Mouse (Mus musculus): ENCODE data around the gene Btbd35f25. TPM values are rescaled to one million over a fixed set of nuclear protein-coding genes. Genes with fewer than 3 reads are reported as not detected.
"Not testable (repeated sequence)": the region's sequence is repeated elsewhere in the genome, so short reads cannot be mapped to it uniquely, and the experiment has no call there.

Gene Btbd35f25
- polyA plus RNA-seq (2012; rRNA removed) (not detected in 2 replicates), polyA plus RNA-seq (2014; fragmentation: Nextera tagmentation; extraction: Ambion mirVana) (not detected in 2 replicates)

GRCm38 (mm10) chrX:31717056-31717455 is at the start of gene Btbd35f25:
TSS of gene Btbd35f25 (minus strand) at chrX:31717156.
- H3K9ac ChIP-seq (ENCODE audit: low read depth, low read length, severe bottlenecking); H3K27me3 ChIP-seq (ENCODE audit: control insufficient read depth, insufficient read depth, low read length); ATAC-seq (ENCODE audit: low FRiP score, low read depth); H3K4me3 ChIP-seq (replicated peaks; ENCODE audit: low read length); H3K4me1 ChIP-seq (ENCODE audit: control insufficient read depth, insufficient read depth, low read length); H3K27ac ChIP-seq (replicated peaks; ENCODE audit: low read depth, low read length); H3K9me3 ChIP-seq (ENCODE audit: control insufficient read depth, low read length); DNase-seq (ENCODE audit: low spot score); H3K4me2 ChIP-seq (replicated peaks; ENCODE audit: low read depth, low read length, severe bottlenecking); H3K36me3 ChIP-seq (ENCODE audit: control insufficient read depth, insufficient read depth, low read length): not testable (repeated sequence)
- WGBS, result 85% methylated on average over 3 of the region's 4 CpGs

- no peaks in the 10 kb centered on the region for H3K4me1 ChIP-seq (ENCODE audit: control insufficient read depth, insufficient read depth, low read length)
- no peaks in the 10 kb centered on the region for H3K27me3 ChIP-seq (ENCODE audit: control insufficient read depth, insufficient read depth, low read length)
- H3K27ac ChIP-seq (replicated peaks; ENCODE audit: low read depth, low read length), result no peak overlapping the region
- TF ChIP-seq POLR2A (IDR thresholded peaks at IDR 0.05; ENCODE audit: borderline replicate concordance, extremely low read depth, insufficient read depth, insufficient read length), result no peak
- H3K4me2 ChIP-seq (replicated peaks; ENCODE audit: low read depth, low read length, severe bottlenecking), result no peak overlapping the region
- H3K4me3 ChIP-seq (replicated peaks; ENCODE audit: low read length), result no peak overlapping the region
- H3K9me3 ChIP-seq (ENCODE audit: control insufficient read depth, low read length), result peaks cover 70% of the 10 kb centered on the region
- no peaks in the 10 kb centered on the region for H3K36me3 ChIP-seq (ENCODE audit: control insufficient read depth, insufficient read depth, low read length)
- ATAC-seq (ENCODE audit: low FRiP score, low read depth) (no peak), DNase-seq (ENCODE audit: low spot score) (no peak)
- H3K9ac ChIP-seq (ENCODE audit: low read depth, low read length, severe bottlenecking), result no peak overlapping the region
Measured at GRCm38 (mm10) chrX:31766255-31766654, 49.3 kb upstream of the Btbd35f25 start.

- H3K4me3 ChIP-seq (replicated peaks; ENCODE audit: low read length), result no peak overlapping the region
- no peak overlapping the region for H3K4me2 ChIP-seq (replicated peaks; ENCODE audit: low read depth, low read length, severe bottlenecking)
- ATAC-seq (ENCODE audit: low FRiP score, low read depth) (no peak), DNase-seq (ENCODE audit: low spot score) (no peak)
- no peaks in the 10 kb centered on the region for H3K4me1 ChIP-seq (ENCODE audit: control insufficient read depth, insufficient read depth, low read length)
- 86% methylated on average over 1 of the region's 1 CpGs for WGBS
- no peaks in the 10 kb centered on the region for H3K27me3 ChIP-seq (ENCODE audit: control insufficient read depth, insufficient read depth, low read length)
- TF ChIP-seq POLR2A (IDR thresholded peaks at IDR 0.05; ENCODE audit: borderline replicate concordance, extremely low read depth, insufficient read depth, insufficient read length), result no peak
- H3K27ac ChIP-seq (replicated peaks; ENCODE audit: low read depth, low read length), result no peak overlapping the region
- H3K9me3 ChIP-seq (ENCODE audit: control insufficient read depth, low read length), result peaks cover 71% of the 10 kb centered on the region
- H3K9ac ChIP-seq (ENCODE audit: low read depth, low read length, severe bottlenecking), result no peak overlapping the region
- no peaks in the 10 kb centered on the region for H3K36me3 ChIP-seq (ENCODE audit: control insufficient read depth, insufficient read depth, low read length)
Measured at GRCm38 (mm10) chrX:31764001-31764400, 47.0 kb upstream of the Btbd35f25 start.

- Histone ChIP-seq H3K36me3 (ENCODE audit: control insufficient read depth, insufficient read depth, low read length) (no peaks in the 10 kb centered on the region), H3K9ac (ENCODE audit: low read depth, low read length, severe bottlenecking) (no peak overlapping the region), H3K4me2 (replicated peaks; ENCODE audit: low read depth, low read length, severe bottlenecking) (no peak overlapping the region), H3K27ac (replicated peaks; ENCODE audit: low read depth, low read length) (no peak overlapping the region), H3K27me3 (ENCODE audit: control insufficient read depth, insufficient read depth, low read length) (no peaks in the 10 kb centered on the region), H3K4me1 (ENCODE audit: control insufficient read depth, insufficient read depth, low read length) (no peaks in the 10 kb centered on the region), H3K4me3 (replicated peaks; ENCODE audit: low read length) (no peak overlapping the region), H3K9me3 (ENCODE audit: control insufficient read depth, low read length) (peaks cover 45% of the 10 kb centered on the region)
- WGBS, result 86% methylated on average over 10 of the region's 10 CpGs
- ATAC-seq (ENCODE audit: low FRiP score, low read depth) (no peak), DNase-seq (ENCODE audit: low spot score) (no peak)
- no peak for TF ChIP-seq POLR2A (IDR thresholded peaks at IDR 0.05; ENCODE audit: borderline replicate concordance, extremely low read depth, insufficient read depth, insufficient read length)
Measured at GRCm38 (mm10) chrX:31745079-31745478, 28.1 kb upstream of the Btbd35f25 start.

- no peaks in the 10 kb centered on the region for H3K27me3 ChIP-seq (ENCODE audit: control insufficient read depth, insufficient read depth, low read length)
- no peaks in the 10 kb centered on the region for H3K36me3 ChIP-seq (ENCODE audit: control insufficient read depth, insufficient read depth, low read length)
- 74% methylated on average over 6 of the region's 6 CpGs for WGBS
- ATAC-seq (ENCODE audit: low FRiP score, low read depth), result no peak
- peaks cover 31% of the 10 kb centered on the region for H3K9me3 ChIP-seq (ENCODE audit: control insufficient read depth, low read length)
- H3K4me1 ChIP-seq (ENCODE audit: control insufficient read depth, insufficient read depth, low read length), result no peaks in the 10 kb centered on the region
- no peak for DNase-seq (ENCODE audit: low spot score)
- TF ChIP-seq POLR2A (IDR thresholded peaks at IDR 0.05; ENCODE audit: borderline replicate concordance, extremely low read depth, insufficient read depth, insufficient read length), result no peak
- no peak overlapping the region for H3K4me3 ChIP-seq (replicated peaks; ENCODE audit: low read length)
- H3K9ac ChIP-seq (ENCODE audit: low read depth, low read length, severe bottlenecking), result no peak overlapping the region
- H3K4me2 ChIP-seq (replicated peaks; ENCODE audit: low read depth, low read length, severe bottlenecking), result no peak overlapping the region
- H3K27ac ChIP-seq (replicated peaks; ENCODE audit: low read depth, low read length), result no peak overlapping the region
Measured at GRCm38 (mm10) chrX:31736958-31737357, 20.0 kb upstream of the Btbd35f25 start.

Other genes starting within 250 kb of the Btbd35f25 start
- gene Gm21883, start 142.9 kb downstream of the Btbd35f25 start, polyA plus RNA-seq (2012; rRNA removed), result not detected in 2 replicates
- gene Gm21883, start 142.9 kb downstream of the Btbd35f25 start, polyA plus RNA-seq (2014; fragmentation: Nextera tagmentation; extraction: Ambion mirVana), result not detected in 2 replicates
- not detected in 2 replicates for gene Spin2e, start 98.2 kb downstream of the Btbd35f25 start, polyA plus RNA-seq (2012; rRNA removed)
- gene Spin2e, start 98.2 kb downstream of the Btbd35f25 start, polyA plus RNA-seq (2014; fragmentation: Nextera tagmentation; extraction: Ambion mirVana), result not detected in 2 replicates
- gene Gm21637, start 244.9 kb upstream of the Btbd35f25 start, polyA plus RNA-seq (2012; rRNA removed), result not detected in 2 replicates
- not detected in 2 replicates for gene Gm21637, start 244.9 kb upstream of the Btbd35f25 start, polyA plus RNA-seq (2014; fragmentation: Nextera tagmentation; extraction: Ambion mirVana)